Mouse (Mus musculus) thymus, adult 2 months (tissue): ENCODE measurements around the gene Gpank1.

ENCODE experiments used
- CTCF ChIP-seq: fragments of 200-500 bp; IDR thresholded peaks from 2 replicates; pipeline ENCODE4 v1.5.1; 2012; ENCODE audit warnings: mild to moderate bottlenecking, control low read depth, low read length, moderate library complexity, borderline replicate concordance; ENCODE audit not compliant: control insufficient read depth, poor library complexity, insufficient read depth; ENCODE audit errors: extremely low read depth
- POLR2A ChIP-seq: fragments of 200-500 bp; IDR thresholded peaks from 2 replicates; pipeline ENCODE4 v1.6.1; 2012; ENCODE audit warnings: mild to moderate bottlenecking, low read length, control low read depth, moderate library complexity; ENCODE audit not compliant: control insufficient read depth, poor library complexity, insufficient read depth; ENCODE audit errors: extremely low read depth

- TF ChIP-seq POLR2A (no peak), CTCF (no peak)
These were observed 47.2 kb upstream of the Gpank1 start for GRCm38 (mm10) chr17:35074097-35074496.
